Mouse (Mus musculus) intestine, embryonic 15.5 days (tissue): ENCODE results near the gene Asf1b. TPM values are rescaled to one million over a fixed set of nuclear protein-coding genes. Genes with fewer than 3 reads are reported as not detected.
"Not testable (repeated sequence)": the region's sequence is repeated elsewhere in the genome, so short reads cannot be mapped to it uniquely, and the experiment has no call there.

ENCODE experiments used
- ATAC-seq: fragments of 200-750 bp; cut with Nextera tagmentation; 2 replicates; pipeline ENCODE4 v1.8.0; 2017; ENCODE audit warnings: moderate TSS enrichment, moderate library complexity
- H3K27ac ChIP-seq: fragments of 300-500 bp; sonication (generic); 2 replicates; pipeline ENCODE4 v1.5.1; 2015; ENCODE audit warnings: mild to moderate bottlenecking, inconsistent platforms
- H3K27me3 ChIP-seq: fragments of 300-500 bp; sonication (generic); replicated peaks from 2 replicates; pipeline ENCODE4 v1.6.1; 2015; ENCODE audit warnings: inconsistent platforms
- H3K36me3 ChIP-seq: fragments of 300-500 bp; sonication (generic); 2 replicates; pipeline ENCODE4 v1.6.1; 2015; ENCODE audit warnings: inconsistent platforms
- H3K4me1 ChIP-seq: fragments of 300-500 bp; sonication (generic); replicated peaks from 2 replicates; pipeline ENCODE4 v1.6.1; 2015; ENCODE audit warnings: inconsistent platforms
- H3K4me2 ChIP-seq: fragments of 300-500 bp; sonication (generic); replicated peaks from 2 replicates; pipeline ENCODE4 v1.6.1; 2015; ENCODE audit warnings: mild to moderate bottlenecking, inconsistent platforms
- H3K4me3 ChIP-seq: fragments of 300-500 bp; sonication (generic); replicated peaks from 2 replicates; pipeline ENCODE4 v1.5.1; 2015; ENCODE audit warnings: inconsistent platforms
- H3K9ac ChIP-seq: fragments of 300-500 bp; sonication (generic); 2 replicates; pipeline ENCODE4 v1.6.1; 2015; ENCODE audit warnings: inconsistent platforms
- H3K9me3 ChIP-seq: fragments of 300-500 bp; sonication (generic); 2 replicates; pipeline ENCODE4 v1.6.1; 2016; ENCODE audit warnings: inconsistent platforms
- WGBS: fragments of 180-500 bp; shearing (Covaris S2); methylation state at CpG from one replicate; pipeline ENCODE4 v1.1.7; 2015; 5-methylcytosine and 5-hydroxymethylcytosine counted together
- polyA plus RNA-seq: library from polyadenylated mRNA; unstranded; fragments of >200 nt; fragmentation: Nextera tagmentation; extraction: Ambion mirVana; gene quantifications from 2 replicates; pipeline ENCODE4 v1.2.1, GENCODE M21; 2015

Asf1b gene
- polyA plus RNA-seq, 1 experiment from 2014 or later: 60.9 TPM

GRCm38 (mm10) chr8:83981533-83981932 lies 26.2 kb downstream of the Asf1b start:
- Histone ChIP-seq H3K4me1 (peaks cover 14% of the 10 kb centered on the region), H3K4me3 (no peak overlapping the region), H3K9me3 (no peaks in the 10 kb centered on the region), H3K9ac (no peak overlapping the region), H3K4me2 (no peak overlapping the region), H3K27me3 (no peaks in the 10 kb centered on the region), H3K27ac (no peak overlapping the region), H3K36me3 (peaks cover 36% of the 10 kb centered on the region)
- WGBS: 96% methylated on average over 7 of the region's 7 CpGs
- no peak for ATAC-seq

- H3K36me3 ChIP-seq: peaks cover 43% of the 10 kb centered on the region
- H3K4me1 ChIP-seq: peaks cover 6% of the 10 kb centered on the region
- no peak overlapping the region for H3K4me3 ChIP-seq
- no peak overlapping the region for H3K9ac ChIP-seq
- no peaks in the 10 kb centered on the region for H3K9me3 ChIP-seq
- 78% methylated on average over 4 of the region's 4 CpGs for WGBS
- no peak overlapping the region for H3K27ac ChIP-seq
- H3K4me2 ChIP-seq: no peak overlapping the region
- ATAC-seq: no peak
- H3K27me3 ChIP-seq: no peaks in the 10 kb centered on the region
These were observed 27.1 kb downstream of the Asf1b start for GRCm38 (mm10) chr8:83982449-83982848.

- H3K4me2 ChIP-seq, H3K4me1 ChIP-seq, H3K27me3 ChIP-seq, H3K27ac ChIP-seq, ATAC-seq, H3K9me3 ChIP-seq, H3K4me3 ChIP-seq, H3K9ac ChIP-seq: not testable (repeated sequence)
- peaks cover 46% of the 10 kb centered on the region for H3K36me3 ChIP-seq
- WGBS: 99% methylated on average over 2 of the region's 2 CpGs
These were observed 27.9 kb downstream of the Asf1b start for GRCm38 (mm10) chr8:83983222-83983621.

GRCm38 (mm10) chr8:83989243-83989642 lies 33.9 kb downstream of the Asf1b start:
- Histone ChIP-seq H3K9ac (0 out of 2 replicates have a peak overlapping the region, but pooled peaks have one; percentile 13), H3K27ac (no peak overlapping the region), H3K9me3 (no peaks in the 10 kb centered on the region), H3K4me1 (no peaks in the 10 kb centered on the region), H3K4me3 (no peak overlapping the region), H3K27me3 (no peaks in the 10 kb centered on the region), H3K36me3 (peaks cover 28% of the 10 kb centered on the region), H3K4me2 (no peak overlapping the region)
- ATAC-seq: no peak
- WGBS: 88% methylated on average over 7 of the region's 7 CpGs

- H3K4me1 ChIP-seq: no peaks in the 10 kb centered on the region
- H3K27ac ChIP-seq: no peak overlapping the region
- 94% methylated on average over 14 of the region's 14 CpGs for WGBS
- ATAC-seq: no peak
- no peak overlapping the region for H3K4me3 ChIP-seq
- no peak overlapping the region for H3K4me2 ChIP-seq
- no peaks in the 10 kb centered on the region for H3K27me3 ChIP-seq
- H3K9me3 ChIP-seq: no peaks in the 10 kb centered on the region
- H3K9ac ChIP-seq: no peak overlapping the region
- peaks cover 22% of the 10 kb centered on the region for H3K36me3 ChIP-seq
These were observed 34.9 kb downstream of the Asf1b start for GRCm38 (mm10) chr8:83990170-83990569.

- WGBS: 88% methylated on average over 2 of the region's 2 CpGs
These were observed 37.2 kb downstream of the Asf1b start for GRCm38 (mm10) chr8:83992488-83992887.

GRCm38 (mm10) chr8:83994030-83994429 lies 38.7 kb downstream of the Asf1b start:
- Histone ChIP-seq H3K9ac (no peak overlapping the region), H3K27ac (no peak overlapping the region), H3K27me3 (no peaks in the 10 kb centered on the region), H3K9me3 (no peaks in the 10 kb centered on the region), H3K4me1 (peaks cover 6% of the 10 kb centered on the region), H3K4me2 (no peak overlapping the region), H3K36me3 (peaks cover 7% of the 10 kb centered on the region; the same call in 1 of the 2 replicates), H3K4me3 (no peak overlapping the region)
- ATAC-seq: no peak
- 90% methylated on average over 3 of the region's 3 CpGs for WGBS

More at GRCm38 (mm10) chr8:83992488-83992887, 37.2 kb downstream of the Asf1b start:
- Histone ChIP-seq H3K9ac (no peak overlapping the region), H3K27ac (no peak overlapping the region), H3K9me3 (no peaks in the 10 kb centered on the region), H3K4me1 (0 out of 2 replicates have a peak, but pooled peaks cover 3% of the 10 kb centered on the region), H3K36me3 (peaks cover 10% of the 10 kb centered on the region), H3K4me3 (no peak overlapping the region), H3K27me3 (no peaks in the 10 kb centered on the region), H3K4me2 (no peak overlapping the region)
- ATAC-seq: no peak

- 24% methylated on average over 12 of the region's 12 CpGs for WGBS
- no peak for ATAC-seq
- Histone ChIP-seq H3K9me3 (no peaks in the 10 kb centered on the region), H3K27ac (no peak overlapping the region), H3K27me3 (no peaks in the 10 kb centered on the region), H3K36me3 (peaks cover 4% of the 10 kb centered on the region), H3K9ac (no peak overlapping the region), H3K4me2 (peak overlapping the region; percentile 94), H3K4me1 (peaks cover 15% of the 10 kb centered on the region), H3K4me3 (0 out of 2 replicates have a peak overlapping the region, but pooled peaks have one; percentile 78)
These were observed 40.7 kb downstream of the Asf1b start for GRCm38 (mm10) chr8:83995973-83996372.

- Histone ChIP-seq H3K9ac (peak overlapping the region; percentile 82), H3K4me1 (peaks cover 15% of the 10 kb centered on the region), H3K36me3 (peaks cover 4% of the 10 kb centered on the region), H3K4me3 (peak overlapping the region; percentile 78), H3K9me3 (no peaks in the 10 kb centered on the region), H3K27me3 (no peaks in the 10 kb centered on the region), H3K27ac (peak overlapping the region; percentile 96), H3K4me2 (peak overlapping the region; percentile 94)
- under 1% methylated on average over 46 of the region's 103 CpGs for WGBS
- ATAC-seq: peak; percentile 89
These were observed 41.5 kb downstream of the Asf1b start for GRCm38 (mm10) chr8:83996567-83997505.

GRCm38 (mm10) chr8:83997511-83998141 lies 42.3 kb downstream of the Asf1b start, which contains the start of gene Samd1:
Gene Samd1, plus strand, starts transcription at chr8:83997672.
- Histone ChIP-seq H3K4me2 (peak within 1 kb of the TSS; percentile 94), H3K9ac (peak within 1 kb of the TSS; percentile 82), H3K27me3 (no peaks in the 10 kb centered on the region), H3K9me3 (no peaks in the 10 kb centered on the region), H3K4me1 (peaks cover 15% of the 10 kb centered on the region), H3K4me3 (peak within 1 kb of the TSS; percentile 78), H3K36me3 (peaks cover 4% of the 10 kb centered on the region), H3K27ac (peak within 1 kb of the TSS; percentile 96)
- under 1% methylated on average over 52 of the region's 112 CpGs for WGBS
- ATAC-seq: peak; percentile 16

GRCm38 (mm10) chr8:83998231-83999056 lies 43.1 kb downstream of the Asf1b start:
- Histone ChIP-seq H3K27ac (peak overlapping the region; percentile 87), H3K27me3 (no peaks in the 10 kb centered on the region), H3K4me2 (peak overlapping the region; percentile 84), H3K4me1 (peaks cover 19% of the 10 kb centered on the region), H3K36me3 (peaks cover 4% of the 10 kb centered on the region), H3K9me3 (no peaks in the 10 kb centered on the region), H3K9ac (peak overlapping the region; percentile 64), H3K4me3 (peak overlapping the region; percentile 71)
- under 1% methylated on average over 86 of the region's 92 CpGs for WGBS
- peak; percentile 27 for ATAC-seq
